Mouse (Mus musculus) megakaryocyte, embryonic 14.5 days (primary cell): ENCODE results near the gene Glis1.

ENCODE experiments used
- FLI1 ChIP-seq: IDR thresholded peaks from 2 replicates; pipeline ENCODE4 v1.6.1; 2012; ENCODE audit warnings: low read length, inconsistent platforms, mixed read lengths
- GATA1 ChIP-seq: IDR thresholded peaks from 3 replicates; pipeline ENCODE4 v1.6.1; 2012; ENCODE audit warnings: mixed read lengths, low read length, inconsistent platforms, borderline replicate concordance

DNA sequence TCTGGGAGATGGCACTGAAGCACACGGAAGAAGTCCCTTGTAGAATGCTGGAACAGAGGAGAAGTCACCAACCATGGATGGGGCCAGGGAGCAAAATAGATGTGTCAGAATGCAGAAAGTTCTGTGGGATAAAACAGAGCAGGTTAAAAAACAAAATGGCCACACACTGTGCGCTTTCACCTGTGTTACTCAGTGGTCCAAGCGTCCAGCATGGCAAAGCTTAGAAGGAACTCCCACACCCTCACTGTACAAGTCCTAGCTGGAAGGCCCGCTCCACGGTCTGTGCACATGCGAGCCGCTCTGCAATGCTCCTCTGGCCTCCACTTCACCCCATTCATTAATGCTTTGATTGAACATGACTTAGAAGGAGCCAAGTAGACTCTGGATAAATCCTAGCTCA is 81.2 kb downstream of the Glis1 start:
- no peak for TF ChIP-seq GATA1
- TF ChIP-seq FLI1, result no peak
